Mouse (Mus musculus) Patski (cell line): ENCODE results near the gene Gm21119. TPM values are rescaled to one million over a fixed set of nuclear protein-coding genes. Genes with fewer than 3 reads are reported as not detected.
"Not testable (repeated sequence)": the region's sequence is repeated elsewhere in the genome, so short reads cannot be mapped to it uniquely, and the experiment has no call there.

Experiments used
- ATAC-seq: fragments of 100-300 bp; one replicate; pipeline ENCODE4 v1.8.0; 2021
- CTCF ChIA-PET: fragments of 350-600 bp; sonication (Branson Sonifier 250); formaldehyde crosslinking; loops from one replicate; lab custom pipeline; 2022; ENCODE audit warnings: inconsistent platforms; lab: Charles Lee
- POLR2A ChIA-PET: fragments of 350-600 bp; sonication (Branson Sonifier 250); formaldehyde crosslinking; loops from one replicate; lab custom pipeline; 2022; ENCODE audit warnings: antibody characterized with exemption, inconsistent platforms; lab: Charles Lee
- DNase-seq: peaks from one replicate; pipeline ENCODE4 v3.0.0-alpha.2; 2011; ENCODE audit warnings: low read depth, low spot score
- H3K27me3 ChIP-seq: fragments of 371-371 bp; one replicate; pipeline ENCODE4 v1.5.1; 2021
- in situ Hi-C: fragments of 300-500 bp; cut with MboI; formaldehyde crosslinking; loops from 3 replicates; pipeline ENCODE4 v1.11.1; 2018; ENCODE audit warnings: low pct_unique_long_range_greater_than_20kb, mixed read lengths
- polyA plus RNA-seq: library from polyadenylated mRNA; unstranded; gene quantifications from one replicate; pipeline ENCODE4 v1.2.3, GENCODE M21; 2021

Gm21119 gene
- polyA plus RNA-seq, 1 experiment from 2014 or later: 0.08 TPM

DNA sequence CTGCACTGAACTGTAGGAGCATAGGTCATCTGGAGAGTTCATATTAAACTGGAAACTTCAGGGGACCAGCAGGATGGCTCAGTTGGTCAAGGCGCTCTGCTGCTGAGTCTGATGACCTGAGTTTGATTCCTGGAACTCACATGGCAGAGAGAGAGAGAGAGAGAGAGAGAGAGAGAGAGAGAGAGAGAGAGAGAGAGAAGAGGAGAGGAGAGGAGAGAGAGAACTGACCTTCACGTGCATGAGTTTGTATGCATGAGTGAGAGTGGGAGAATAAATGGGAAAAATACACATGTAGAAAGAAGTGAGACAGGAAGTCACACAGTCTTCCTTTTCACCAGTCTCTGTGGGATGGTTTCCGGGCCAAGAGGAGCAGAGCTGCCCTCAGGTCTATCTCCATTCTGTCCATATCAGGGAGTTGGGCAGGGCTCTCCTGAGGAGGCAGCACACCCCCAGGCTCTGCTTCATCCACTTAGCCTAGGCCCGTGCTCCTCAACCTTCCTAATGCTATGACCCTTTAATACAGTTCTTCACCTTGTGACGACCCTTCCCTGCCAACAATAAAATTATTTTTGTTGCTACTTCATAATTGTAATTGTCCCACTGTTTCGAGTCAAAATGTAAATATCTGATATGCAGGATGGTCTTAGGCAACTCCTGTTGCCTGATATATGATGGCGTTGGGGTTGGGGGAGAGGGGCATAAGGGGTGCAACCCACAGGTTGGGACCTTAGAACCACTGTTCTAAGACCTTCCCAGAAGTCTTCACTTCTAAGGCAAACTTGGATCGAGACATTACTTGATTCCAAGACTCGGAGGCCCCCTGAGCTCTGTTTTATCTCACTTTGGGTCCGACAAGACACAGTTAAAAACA lies 16.2 kb upstream of the Gm21119 start:
- POLR2A ChIA-PET, DNase-seq, H3K27me3 ChIP-seq, ATAC-seq, CTCF ChIA-PET, in situ Hi-C loops: not testable (repeated sequence)

DNA sequence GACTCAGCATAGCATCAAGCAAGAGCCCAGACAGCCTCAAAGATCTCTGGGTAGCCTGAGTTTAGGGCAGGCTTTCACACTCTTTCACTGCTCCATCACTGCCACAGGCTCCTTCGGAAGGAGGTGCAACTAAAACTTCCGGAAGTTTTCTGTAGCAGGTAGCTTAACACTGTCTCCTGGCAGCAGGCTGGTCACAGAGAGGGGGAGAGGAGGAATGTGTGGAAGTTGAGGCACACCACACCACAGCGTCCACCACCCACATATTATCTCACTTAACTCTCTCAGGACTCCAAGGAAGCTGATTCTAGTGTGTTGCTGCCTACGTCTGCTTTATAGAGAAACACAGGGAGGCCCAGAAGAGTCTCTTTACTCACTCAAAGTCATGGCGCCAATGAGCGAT lies 15.4 kb upstream of the Gm21119 start:
- DNase-seq, H3K27me3 ChIP-seq, in situ Hi-C loops, CTCF ChIA-PET, ATAC-seq, POLR2A ChIA-PET: not testable (repeated sequence)

DNA sequence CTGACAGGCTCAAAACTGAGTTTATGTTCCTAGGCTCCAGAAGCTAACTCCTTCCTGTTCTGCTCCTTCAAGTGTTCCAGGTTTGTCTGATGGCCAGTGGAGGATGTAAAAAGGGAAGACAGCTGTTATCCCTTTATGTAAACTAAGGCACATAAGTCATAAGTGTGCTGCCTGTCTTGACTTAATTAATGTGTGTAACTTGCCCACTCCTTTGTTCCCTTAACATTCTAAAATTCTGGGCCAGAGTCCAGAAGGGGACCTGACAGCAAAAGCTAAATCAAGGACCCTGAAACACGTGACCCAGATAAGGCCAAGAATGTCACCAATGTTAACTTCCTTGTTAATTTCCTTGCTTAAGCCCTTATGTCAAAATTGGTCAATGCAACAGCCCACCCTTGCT lies 3.9 kb upstream of the Gm21119 start:
- in situ Hi-C loops, CTCF ChIA-PET, DNase-seq, H3K27me3 ChIP-seq, POLR2A ChIA-PET, ATAC-seq: not testable (repeated sequence)

DNA sequence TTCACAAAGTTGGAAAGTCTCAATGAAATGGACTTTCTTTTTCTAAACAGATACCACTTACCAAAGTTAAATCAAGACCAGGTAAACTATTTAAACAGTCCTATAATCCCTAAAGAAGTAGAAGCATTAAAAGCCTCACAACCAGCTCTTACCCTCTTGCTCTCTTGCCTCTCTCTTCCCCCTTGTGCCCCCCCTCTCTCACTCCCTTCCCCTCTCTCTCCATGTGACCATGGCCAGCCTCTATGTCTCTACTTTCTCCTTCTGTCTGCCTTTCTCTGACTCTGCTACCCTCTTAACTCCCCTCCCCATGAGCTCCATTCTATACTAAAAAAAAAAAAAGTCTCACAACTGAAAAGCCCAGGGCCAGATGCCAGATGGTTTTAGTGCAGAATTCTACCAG lies 2.0 kb upstream of the Gm21119 start:
- ATAC-seq, H3K27me3 ChIP-seq, in situ Hi-C loops, DNase-seq, CTCF ChIA-PET, POLR2A ChIA-PET: not testable (repeated sequence)

DNA sequence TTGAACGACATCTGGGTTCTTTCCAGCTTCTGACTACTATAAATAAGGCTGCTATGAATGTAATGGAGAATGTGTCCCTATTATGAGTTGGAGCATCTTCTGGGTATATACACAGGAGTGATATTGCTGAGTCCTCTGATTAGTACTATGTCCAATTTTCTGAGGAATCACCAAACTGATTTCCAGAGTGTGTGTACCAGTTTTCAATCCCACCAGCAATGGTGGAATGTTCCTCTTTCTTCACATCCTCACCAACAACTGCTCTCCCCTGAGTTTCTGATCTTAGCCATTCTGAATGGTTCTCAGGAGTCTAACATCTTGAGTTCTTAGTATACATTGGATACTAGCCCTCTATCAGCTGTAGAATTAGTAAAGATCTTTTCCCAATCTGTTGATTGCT lies 16.0 kb downstream of the Gm21119 start:
- POLR2A ChIA-PET, DNase-seq, CTCF ChIA-PET, H3K27me3 ChIP-seq, ATAC-seq, in situ Hi-C loops: not testable (repeated sequence)

DNA sequence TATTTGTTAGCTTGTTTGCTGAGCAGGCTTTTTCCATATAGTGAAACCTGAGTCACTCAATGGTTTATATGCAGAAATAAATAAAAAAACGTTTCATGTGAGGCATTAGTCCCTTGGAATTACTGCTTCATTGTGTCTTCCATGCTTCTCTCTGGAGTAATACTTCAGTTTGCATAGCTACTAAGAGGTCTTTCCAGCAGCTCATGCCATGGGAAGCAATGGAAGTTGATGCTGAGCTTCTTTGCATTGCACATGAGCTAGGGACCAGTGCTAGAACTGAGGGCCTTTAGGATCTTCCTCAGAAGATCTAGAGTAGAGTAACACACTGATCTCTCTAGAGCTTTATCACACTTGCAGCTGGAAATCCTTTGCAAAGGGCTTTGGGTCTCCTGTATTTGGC lies 23.2 kb downstream of the Gm21119 start:
- ATAC-seq, CTCF ChIA-PET: not testable (repeated sequence)

DNA sequence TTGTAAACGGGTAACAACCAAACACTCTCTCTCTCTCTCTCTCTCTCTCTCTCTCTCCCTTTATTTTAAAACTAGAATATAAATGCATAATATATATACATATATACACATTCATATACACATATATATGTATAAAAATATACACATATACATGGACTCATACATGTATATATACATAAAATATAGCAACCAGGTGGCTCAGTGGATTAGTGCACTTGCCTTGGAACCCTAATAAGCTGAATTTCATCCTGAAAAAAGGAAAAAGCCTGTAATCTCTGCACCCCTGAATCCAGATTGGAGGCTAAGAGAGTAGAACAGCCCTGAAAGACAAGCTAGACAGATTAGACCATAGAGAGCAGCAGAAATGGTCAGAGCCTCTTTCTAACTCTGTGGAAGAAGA lies 28.8 kb downstream of the Gm21119 start:
- H3K27me3 ChIP-seq, CTCF ChIA-PET, DNase-seq, ATAC-seq, in situ Hi-C loops, POLR2A ChIA-PET: not testable (repeated sequence)

More for the DNA sequence above, 23.2 kb downstream of the Gm21119 start:
- POLR2A ChIA-PET, DNase-seq, H3K27me3 ChIP-seq, in situ Hi-C loops: not testable (repeated sequence)

DNA sequence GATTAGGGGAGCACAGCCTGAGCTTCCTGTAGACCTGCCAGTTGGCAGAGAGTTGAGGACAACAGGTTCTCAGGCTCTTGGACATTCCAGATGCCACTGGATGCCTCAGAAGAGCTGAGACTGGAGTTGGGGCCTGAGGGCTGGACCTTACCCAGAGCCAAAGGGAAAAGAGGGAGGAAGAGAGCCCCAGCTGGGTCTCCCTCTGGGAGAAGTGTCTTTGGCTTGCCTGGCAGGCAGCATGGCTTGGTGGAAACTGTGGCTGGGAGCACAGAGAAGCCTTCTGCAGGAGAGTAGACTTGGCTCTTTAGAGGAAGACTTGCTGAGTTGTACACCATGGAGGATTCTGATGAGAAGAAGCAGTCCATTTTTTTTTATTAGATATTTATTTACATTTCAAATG lies 38.3 kb downstream of the Gm21119 start:
- POLR2A ChIA-PET, ATAC-seq, CTCF ChIA-PET, DNase-seq, in situ Hi-C loops, H3K27me3 ChIP-seq: not testable (repeated sequence)

DNA sequence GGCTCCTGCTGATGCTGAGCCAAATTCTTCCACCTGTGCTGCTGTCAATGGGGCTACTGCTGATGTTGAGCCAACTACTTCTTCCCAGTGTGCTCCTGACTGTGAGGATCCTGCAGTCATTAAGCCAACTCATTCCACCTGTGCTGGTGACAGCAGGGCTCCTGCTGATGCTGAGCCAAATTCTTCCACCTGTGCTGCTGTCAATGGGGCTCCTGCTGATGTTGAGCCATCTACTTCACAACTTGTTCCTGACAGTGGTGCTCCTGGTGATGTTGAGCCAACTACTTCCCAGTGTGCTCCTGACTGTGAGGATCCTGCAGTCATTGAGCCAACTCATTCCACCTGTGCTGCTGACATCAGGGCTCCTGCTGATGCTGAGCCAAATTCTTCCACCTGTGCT lies 63.7 kb downstream of the Gm21119 start:
- POLR2A ChIA-PET, in situ Hi-C loops, DNase-seq, ATAC-seq, CTCF ChIA-PET, H3K27me3 ChIP-seq: not testable (repeated sequence)
